Comparison of ENCODE assay signal across 8 mouse cellular contexts in the genomic region with DNA sequence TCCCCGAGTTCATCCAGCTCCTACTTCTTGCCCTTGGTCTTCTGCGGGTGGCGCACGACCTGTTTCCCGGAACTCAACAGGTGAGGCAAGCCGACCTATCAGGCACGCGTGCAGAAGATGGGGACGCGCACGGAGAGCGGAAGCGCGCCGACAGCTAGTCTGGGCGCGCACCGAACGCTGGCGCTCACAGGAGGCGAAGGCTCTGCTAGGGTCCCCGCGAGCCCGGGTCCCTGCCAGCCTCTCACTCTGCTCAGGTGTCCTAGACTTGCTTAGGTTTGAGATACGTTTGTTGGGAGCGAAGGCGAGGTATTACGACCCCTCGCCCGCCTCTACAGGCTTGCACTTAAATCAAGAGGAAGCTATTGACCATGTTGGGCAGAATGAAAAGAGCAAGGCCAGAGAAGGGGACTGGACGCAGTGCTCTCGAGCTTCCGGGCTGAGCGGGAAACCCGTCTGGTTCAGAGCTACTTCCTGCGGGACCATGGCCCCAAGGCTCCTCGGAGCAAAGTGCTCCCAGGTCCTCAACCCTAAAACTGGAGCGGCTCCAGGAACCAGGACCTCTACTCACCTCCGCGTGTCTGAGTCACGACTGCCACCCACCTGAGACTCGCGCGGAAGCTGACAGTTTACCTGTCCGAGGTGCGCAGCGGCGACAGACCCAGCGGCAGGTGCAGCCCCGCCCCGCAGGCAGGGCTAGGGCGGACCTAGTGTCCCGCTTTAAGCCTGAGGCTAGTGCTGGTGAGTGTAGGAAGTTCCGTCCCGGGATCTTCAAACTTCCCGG. TPM values are rescaled to one million over a fixed set of nuclear protein-coding genes. Genes with fewer than 3 reads are reported as not detected.
DNase-seq lines count a peak whose midpoint lies in the region; ATAC-seq and TF ChIP-seq lines count a peak whose summit lies in the region.

Sigirr (minus strand) TSS at position 662 of the 781 bp plus-strand sequence.

- H3K4me1 ChIP-seq in hindbrain, embryonic 11.5 days (replicated peaks; ENCODE audit: control insufficient read depth, insufficient read depth, low read length) = 0 out of 2 replicates have a peak, but pooled peaks cover 3% of the 10 kb centered on the region
- H3K4me1 ChIP-seq in limb, embryonic 11.5 days (ENCODE audit: control insufficient read depth, insufficient read depth, low read length) = no peaks in the 10 kb centered on the region
- H3K4me1 ChIP-seq in midbrain, embryonic 10.5 days = peaks cover 12% of the 10 kb centered on the region

- intact Hi-C loops in left cerebral cortex, adult 2 months (cut with DNase I) = no loop called here

- H3K9me3 ChIP-seq in hindbrain, embryonic 11.5 days (ENCODE audit: control insufficient read depth, low read length) = no peaks in the 10 kb centered on the region
- no peaks in the 10 kb centered on the region for H3K9me3 ChIP-seq in limb, embryonic 11.5 days (ENCODE audit: control insufficient read depth, low read length)
- no peaks in the 10 kb centered on the region for H3K9me3 ChIP-seq in midbrain, embryonic 10.5 days (replicated peaks)

- TF ChIP-seq CTCF in left cerebral cortex, adult 2 months (IDR thresholded peaks at IDR 0.05) = no peak

- H3K4me3 ChIP-seq in left cerebral cortex, adult 2 months = peak within 1 kb of the TSS; percentile 51
- H3K4me3 ChIP-seq in hindbrain, embryonic 11.5 days (ENCODE audit: low read depth, low read length) = peak within 1 kb of the TSS; percentile 32
- H3K4me3 ChIP-seq in limb, embryonic 11.5 days (ENCODE audit: low read depth, low read length) = peak within 1 kb of the TSS; percentile 31
- H3K4me3 ChIP-seq in midbrain, embryonic 10.5 days = peak within 1 kb of the TSS; percentile 57

- WGBS in hindbrain, embryonic 11.5 days = under 1% methylated on average over 56 of the region's 56 CpGs
- WGBS in limb, embryonic 11.5 days = under 1% methylated on average over 56 of the region's 56 CpGs
- 1% methylated on average over 56 of the region's 56 CpGs for WGBS in midbrain, embryonic 10.5 days

- H3K4me2 ChIP-seq in hindbrain, embryonic 11.5 days (replicated peaks; ENCODE audit: low read depth, low read length) = peak within 1 kb of the TSS; percentile 53
- H3K4me2 ChIP-seq in limb, embryonic 11.5 days (ENCODE audit: low read depth, severe bottlenecking) = peak within 1 kb of the TSS; percentile 62

- 0 out of 2 replicates have a peak within 1 kb of the TSS, but pooled peaks have one; percentile 15 for H3K9ac ChIP-seq in hindbrain, embryonic 11.5 days (ENCODE audit: low read depth, low read length)
- no peak within 1 kb of the TSS for H3K9ac ChIP-seq in limb, embryonic 11.5 days (ENCODE audit: low read length)

- H3K27ac ChIP-seq in left cerebral cortex, adult 2 months = no peak within 1 kb of the TSS
- no peak within 1 kb of the TSS for H3K27ac ChIP-seq in hindbrain, embryonic 11.5 days (ENCODE audit: low read depth, low read length)
- H3K27ac ChIP-seq in limb, embryonic 11.5 days (replicated peaks; ENCODE audit: low read depth, low read length) = no peak within 1 kb of the TSS
- 0 out of 2 replicates have a peak within 1 kb of the TSS, but pooled peaks have one; percentile 9 for H3K27ac ChIP-seq in midbrain, embryonic 10.5 days (replicated peaks)

- peaks cover 27% of the 10 kb centered on the region for H3K27me3 ChIP-seq in hindbrain, embryonic 11.5 days (ENCODE audit: control insufficient read depth, insufficient read depth, low read length)
- H3K27me3 ChIP-seq in limb, embryonic 11.5 days (ENCODE audit: control insufficient read depth, insufficient read depth, low read length) = peaks cover 28% of the 10 kb centered on the region
- peaks cover 67% of the 10 kb centered on the region for H3K27me3 ChIP-seq in midbrain, embryonic 10.5 days (ENCODE audit: low read depth, poor library complexity, severe bottlenecking)
- no peaks in the 10 kb centered on the region for H3K27me3 ChIP-seq in splenic B cell, adult 2 months (ENCODE audit: control insufficient read depth, insufficient read depth, low read length, poor library complexity, severe bottlenecking)

- DNase-seq in left cerebral cortex, adult 2 months (ENCODE audit: extremely low spot score in 1 of 2, low spot score in 2 of 2) = peak in 1 of 2 experiments; percentile 27
- DNase-seq in left cerebral cortex, adult 11 months (ENCODE audit: low spot score) = no peak
- peak; percentile 56 for DNase-seq in embryo, embryonic 10.5 days (ENCODE audit: low spot score)
- DNase-seq in hindbrain, embryonic 11.5 days (ENCODE audit: low spot score) = peak; percentile 53
- DNase-seq in limb, embryonic 11.5 days (ENCODE audit: low spot score) = peak; percentile 62
- peak; percentile 46 for DNase-seq in midbrain, embryonic 10.5 days (ENCODE audit: low spot score)
- DNase-seq in splenic B cell, adult 2 months (ENCODE audit: low read depth, low spot score) = peak; percentile 59
- DNase-seq in testis, postnatal 14 days (ENCODE audit: low spot score) = no peak

- no peaks in the 10 kb centered on the region for H3K36me3 ChIP-seq in hindbrain, embryonic 11.5 days (ENCODE audit: control insufficient read depth, insufficient read depth, low read length)
- H3K36me3 ChIP-seq in limb, embryonic 11.5 days (ENCODE audit: control insufficient read depth, insufficient read depth, low read length) = no peaks in the 10 kb centered on the region
- H3K36me3 ChIP-seq in midbrain, embryonic 10.5 days = no peaks in the 10 kb centered on the region
- no peaks in the 10 kb centered on the region for H3K36me3 ChIP-seq in splenic B cell, adult 2 months (ENCODE audit: control insufficient read depth, insufficient read depth, low read length, poor library complexity, severe bottlenecking)

- no peak for ATAC-seq in hindbrain, embryonic 11.5 days (ENCODE audit: low FRiP score)
- no peak for ATAC-seq in limb, embryonic 11.5 days (ENCODE audit: insufficient number of reproducible peaks, low FRiP score, low TSS enrichment, low read depth)

RNA-seq across cellular contexts. Expression of gene Sigirr, which starts in this region (rescaled TPM):
- total RNA-seq in left cerebral cortex, adult 2 months (2021) = 1 to 10 TPM; 1.7 to 3.4 TPM
- 1.0 and 2.1 TPM in 2 replicates for polyA plus RNA-seq in hindbrain, embryonic 11.5 days (2014; fragmentation: Nextera tagmentation; extraction: Ambion mirVana)
- polyA plus RNA-seq in limb, embryonic 11.5 days (2014; fragmentation: Nextera tagmentation; extraction: Ambion mirVana) = 1.9 and 2.8 TPM in 2 replicates
- 2.3 and 2.5 TPM in 2 replicates for polyA plus RNA-seq in midbrain, embryonic 10.5 days (2016; fragmentation: Nextera tagmentation; extraction: Ambion mirVana)

Comparison
In these comparisons a context has a peak if more than half of its experiments do, and no peak if none do; other contexts are left out.
1. DNase-seq: peak in embryo, embryonic 10.5 days (single experiment), hindbrain, embryonic 11.5 days (single experiment), limb, embryonic 11.5 days (single experiment), midbrain, embryonic 10.5 days (single experiment) and splenic B cell, adult 2 months (single experiment); none in left cerebral cortex, adult 11 months (single experiment) and testis, postnatal 14 days (single experiment).
2. Peak in every context shown above with its lines, with median percentiles within 50 percentile points of each other: H3K4me3 ChIP-seq.